Mouse (Mus musculus): Measurements from ENCODE around the gene Ttc34.
A peak's percentile ranks its signal among the peaks of the same experiment; 100 is the strongest.

DNA sequence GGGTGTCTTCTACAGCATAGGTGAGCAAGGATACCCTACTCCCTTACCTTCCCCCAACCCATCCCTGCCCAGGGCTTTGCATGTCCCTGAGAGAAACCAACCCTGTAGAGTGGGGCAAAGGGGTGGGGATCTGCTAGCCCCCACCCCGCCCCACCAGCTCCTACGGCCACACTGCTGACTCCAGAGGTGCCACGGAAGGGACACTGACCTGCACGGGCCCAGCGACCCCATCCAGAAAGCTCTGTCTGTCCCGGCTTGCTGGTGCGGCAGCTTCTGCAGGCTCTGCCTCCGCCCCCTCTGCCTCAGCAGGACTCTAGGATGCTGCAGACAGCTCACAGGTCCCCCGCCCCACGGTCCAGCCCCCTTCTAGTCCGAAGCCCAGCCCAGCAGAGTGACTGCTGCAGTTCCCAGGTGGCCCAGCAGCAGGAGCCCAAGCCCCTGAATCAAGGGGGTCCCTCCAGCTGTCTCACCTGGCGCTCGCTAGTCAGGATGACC is 34.5 kb downstream of the Ttc34 start:
- TF ChIP-seq CTCF (conservative IDR thresholded peaks at IDR 0.05; ENCODE audit: low read length) (peak; percentile 54), NANOG (IDR thresholded peaks at IDR 0.05; ENCODE audit: borderline replicate concordance, low read length) (no peak), POU5F1 (IDR thresholded peaks at IDR 0.05; ENCODE audit: borderline replicate concordance, low read length) (no peak)
